Mouse (Mus musculus) ovary, postnatal 10 days (tissue): ENCODE results near the gene Ppip5k2.

Experiments
- DNase-seq: peaks from one replicate; pipeline ENCODE4 v3.0.0; 2022; ENCODE audit warnings: low spot score

Gene Ppip5k2

GRCm38 (mm10) chr1:97754392-97754791 is 15.8 kb downstream of the Ppip5k2 start:
- no peak for DNase-seq

GRCm38 (mm10) chr1:97753216-97753615 is 17.0 kb downstream of the Ppip5k2 start:
- no peak for DNase-seq

- no peak for DNase-seq
Observed at GRCm38 (mm10) chr1:97748163-97748562, 22.0 kb downstream of the Ppip5k2 start.

- DNase-seq = no peak
Observed at GRCm38 (mm10) chr1:97746261-97746660, 23.9 kb downstream of the Ppip5k2 start.

GRCm38 (mm10) chr1:97745712-97746111 is 24.5 kb downstream of the Ppip5k2 start:
- DNase-seq = no peak

- no peak for DNase-seq
Observed at GRCm38 (mm10) chr1:97743063-97743462, 27.1 kb downstream of the Ppip5k2 start.

- DNase-seq = no peak
Observed at GRCm38 (mm10) chr1:97729339-97729738, 40.9 kb downstream of the Ppip5k2 start.

- DNase-seq = no peak
Observed at GRCm38 (mm10) chr1:97726730-97727129, 43.5 kb downstream of the Ppip5k2 start.

GRCm38 (mm10) chr1:97718440-97718839 is 51.8 kb downstream of the Ppip5k2 start:
- DNase-seq = no peak

GRCm38 (mm10) chr1:97714334-97714868 is 55.8 kb downstream of the Ppip5k2 start:
- DNase-seq = no peak

- DNase-seq = no peak
Observed at GRCm38 (mm10) chr1:97710520-97710919, 59.7 kb downstream of the Ppip5k2 start.

GRCm38 (mm10) chr1:97705389-97705788 is 64.8 kb downstream of the Ppip5k2 start:
- DNase-seq = no peak

- no peak for DNase-seq
Observed at GRCm38 (mm10) chr1:97704646-97705045, 65.6 kb downstream of the Ppip5k2 start.

- no peak for DNase-seq
Observed at GRCm38 (mm10) chr1:97698956-97699570, 71.1 kb downstream of the Ppip5k2 start.

- no peak for DNase-seq
Observed at GRCm38 (mm10) chr1:97697273-97697672, 72.9 kb downstream of the Ppip5k2 start.

- DNase-seq = no peak
Observed at GRCm38 (mm10) chr1:97693825-97694224, 76.4 kb downstream of the Ppip5k2 start.

- DNase-seq = no peak
Observed at GRCm38 (mm10) chr1:97688756-97689155, 81.5 kb downstream of the Ppip5k2 start.

GRCm38 (mm10) chr1:97676526-97677177 is 93.6 kb downstream of the Ppip5k2 start:
- no peak for DNase-seq

GRCm38 (mm10) chr1:97676115-97676514 is 94.1 kb downstream of the Ppip5k2 start:
- no peak for DNase-seq

GRCm38 (mm10) chr1:97672849-97673248 is 97.4 kb downstream of the Ppip5k2 start:
- DNase-seq = no peak

GRCm38 (mm10) chr1:97667288-97667687 is 102.9 kb downstream of the Ppip5k2 start:
- no peak for DNase-seq

- no peak for DNase-seq
Observed at GRCm38 (mm10) chr1:97662324-97662723, 107.9 kb downstream of the Ppip5k2 start.

GRCm38 (mm10) chr1:97661406-97662241 is 108.6 kb downstream of the Ppip5k2 start, which contains the start of gene D1Ertd622e:
Gene D1Ertd622e, minus strand, starts transcription at chr1:97662074.
- DNase-seq = peak; percentile 50
